Mouse (Mus musculus) liver, embryonic 14.5 days (tissue): ENCODE results near the gene Usp46. TPM values are rescaled to one million over a fixed set of nuclear protein-coding genes. Genes with fewer than 3 reads are reported as not detected.

Experiments
- ATAC-seq: fragments of 200-750 bp; cut with Nextera tagmentation; 2 replicates; pipeline ENCODE4 v1.8.0; 2017; ENCODE audit warnings: moderate number of reproducible peaks, mild to moderate bottlenecking, moderate library complexity; ENCODE audit not compliant: insufficient read depth
- DNase-seq, 3 experiments: peaks; one replicate each; pipeline ENCODE4 v3.0.0-alpha.2; 2012 to 2013; ENCODE audit warnings: low read depth in 3 of 3, low spot score in 3 of 3
- H3K27ac ChIP-seq: fragments of 300-500 bp; sonication (generic); 2 replicates; pipeline ENCODE4 v1.5.1; 2014; ENCODE audit warnings: moderate library complexity, mild to moderate bottlenecking, control low read depth, inconsistent platforms
- H3K27me3 ChIP-seq: fragments of 300-500 bp; sonication (generic); 2 replicates; pipeline ENCODE4 v1.6.1; 2014; ENCODE audit warnings: mild to moderate bottlenecking, low read length, moderate library complexity; ENCODE audit not compliant: control insufficient read depth, insufficient read depth
- H3K36me3 ChIP-seq: fragments of 300-500 bp; sonication (generic); replicated peaks from 2 replicates; pipeline ENCODE4 v1.6.1; 2014; ENCODE audit warnings: low read depth; ENCODE audit not compliant: control insufficient read depth, insufficient read depth
- H3K4me1 ChIP-seq, 2 experiments: fragments of 200-500 bp in 1 of 2; fragments of 300-500 bp in 1 of 2; sonication (generic) in 1 of 2; replicated peaks; 2 replicates each; pipeline ENCODE4 v1.6.1; 2012 to 2014; ENCODE audit warnings: antibody characterized with exemption in 1 of 2, inconsistent platforms in 1 of 2, low read length in 1 of 2; ENCODE audit not compliant: control insufficient read depth in 2 of 2, insufficient read depth in 2 of 2
- H3K4me2 ChIP-seq: fragments of 300-500 bp; sonication (generic); 2 replicates; pipeline ENCODE4 v1.6.1; 2014; ENCODE audit warnings: low read depth, mild to moderate bottlenecking, control low read depth, moderate library complexity
- H3K4me3 ChIP-seq, 2 experiments: fragments of 200-500 bp in 1 of 2; fragments of 300-500 bp in 1 of 2; sonication (generic) in 1 of 2; 2 replicates each; pipeline ENCODE4 v1.5.1; 2012 to 2014; ENCODE audit warnings: low read depth in 2 of 2, low read length in 2 of 2, mild to moderate bottlenecking in 2 of 2, control low read depth in 1 of 2, inconsistent platforms in 1 of 2, moderate library complexity in 1 of 2; ENCODE audit not compliant: insufficient read depth in 1 of 2
- H3K9ac ChIP-seq: fragments of 300-500 bp; sonication (generic); replicated peaks from 2 replicates; pipeline ENCODE4 v1.6.1; 2014; ENCODE audit warnings: mild to moderate bottlenecking, control low read depth, moderate library complexity
- H3K9me3 ChIP-seq: fragments of 300-500 bp; sonication (generic); 2 replicates; pipeline ENCODE4 v1.6.1; 2016; ENCODE audit warnings: low read length, mixed read lengths; ENCODE audit not compliant: control insufficient read depth
- CTCF ChIP-seq: IDR thresholded peaks from 2 replicates; pipeline ENCODE4 v1.5.1; 2016; ENCODE audit warnings: antibody characterized with exemption, low read depth, control low read depth
- EP300 ChIP-seq: IDR thresholded peaks from 2 replicates; pipeline ENCODE4 v1.6.1; 2016; ENCODE audit warnings: antibody characterized with exemption, low read depth
- WGBS: fragments of 180-500 bp; shearing (Covaris S2); extraction: QIAGEN DNeasy Blood & Tissue Kit; methylation state at CpG from one replicate; pipeline ENCODE4 v1.1.7; 2014; ENCODE audit not compliant: insufficient replicate concordance; 5-methylcytosine and 5-hydroxymethylcytosine counted together
- polyA plus RNA-seq, 2 experiments: library from polyadenylated mRNA; depleted of rRNA in 1 of 2; stranded (reverse) in 1 of 2; unstranded in 1 of 2; fragments of >200 nt; fragmentation: Nextera tagmentation in 1 of 2; extraction: Ambion mirVana in 1 of 2; gene quantifications; 2 replicates each; pipeline versions ENCODE4 v1.2.1 to v1.2.3; 2012 to 2014

Usp46 gene
- polyA plus RNA-seq, 2 experiments: 14.6 to 27.9 TPM

DNA sequence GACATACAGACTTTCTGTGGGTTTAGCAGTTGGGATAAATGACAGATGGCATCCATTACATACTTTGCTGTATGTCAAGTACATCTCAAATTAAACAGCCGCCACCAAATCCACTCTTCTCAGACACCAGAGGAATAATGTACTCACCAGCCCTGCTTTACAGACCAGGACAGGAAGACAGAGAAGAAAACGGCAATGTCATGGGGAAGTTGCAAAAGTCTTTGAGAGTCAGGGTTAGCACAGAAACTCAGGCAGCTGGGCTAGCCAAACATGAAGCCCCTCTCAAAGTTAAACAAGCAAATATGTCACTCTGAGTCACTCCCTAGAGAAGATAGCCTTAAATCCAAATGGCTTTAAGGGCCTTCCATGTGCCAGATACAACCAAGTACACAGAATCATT lies 40.0 kb downstream of the Usp46 start:
- Histone ChIP-seq H3K27ac (no peak overlapping the region), H3K27me3 (no peaks in the 10 kb centered on the region), H3K4me2 (no peak overlapping the region), H3K4me3 (no peak overlapping the region), H3K9ac (no peak overlapping the region), H3K4me1 (no peaks in the 10 kb centered on the region), H3K9me3 (no peaks in the 10 kb centered on the region), H3K36me3 (peaks cover 49% of the 10 kb centered on the region)
- no peak for DNase-seq
- ATAC-seq: no peak
- TF ChIP-seq EP300: no peak
- TF ChIP-seq CTCF: no peak
- 66% methylated on average over 2 of the region's 2 CpGs for WGBS

DNA sequence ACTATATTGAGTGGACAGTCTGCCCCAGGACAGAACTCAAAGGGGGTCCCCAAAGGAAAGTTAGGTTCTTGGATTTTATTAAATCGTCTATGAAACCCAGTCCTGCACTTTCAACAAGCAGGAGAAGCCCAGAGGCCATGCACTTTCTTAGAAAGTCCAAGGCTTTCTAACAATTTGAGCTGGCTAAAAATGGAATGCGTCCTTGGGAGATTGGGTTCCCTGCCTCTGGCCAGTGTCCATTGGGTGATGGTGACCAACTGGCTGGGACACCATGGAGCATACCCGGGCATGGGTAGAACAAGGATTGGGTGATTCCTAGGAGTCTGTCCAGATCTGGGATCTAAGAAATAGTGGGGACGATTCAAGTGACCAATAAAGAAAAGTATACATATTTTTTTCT lies 47.7 kb downstream of the Usp46 start:
- Histone ChIP-seq H3K9ac (no peak overlapping the region), H3K4me1 (no peaks in the 10 kb centered on the region), H3K4me2 (no peak overlapping the region), H3K4me3 (no peak overlapping the region), H3K27me3 (no peaks in the 10 kb centered on the region), H3K36me3 (peaks cover 24% of the 10 kb centered on the region), H3K27ac (no peak overlapping the region), H3K9me3 (no peaks in the 10 kb centered on the region; the same call in 1 of the 2 replicates)
- 81% methylated on average over 4 of the region's 4 CpGs for WGBS
- DNase-seq: no peak
- TF ChIP-seq EP300 (no peak), CTCF (no peak)
- no peak for ATAC-seq

DNA sequence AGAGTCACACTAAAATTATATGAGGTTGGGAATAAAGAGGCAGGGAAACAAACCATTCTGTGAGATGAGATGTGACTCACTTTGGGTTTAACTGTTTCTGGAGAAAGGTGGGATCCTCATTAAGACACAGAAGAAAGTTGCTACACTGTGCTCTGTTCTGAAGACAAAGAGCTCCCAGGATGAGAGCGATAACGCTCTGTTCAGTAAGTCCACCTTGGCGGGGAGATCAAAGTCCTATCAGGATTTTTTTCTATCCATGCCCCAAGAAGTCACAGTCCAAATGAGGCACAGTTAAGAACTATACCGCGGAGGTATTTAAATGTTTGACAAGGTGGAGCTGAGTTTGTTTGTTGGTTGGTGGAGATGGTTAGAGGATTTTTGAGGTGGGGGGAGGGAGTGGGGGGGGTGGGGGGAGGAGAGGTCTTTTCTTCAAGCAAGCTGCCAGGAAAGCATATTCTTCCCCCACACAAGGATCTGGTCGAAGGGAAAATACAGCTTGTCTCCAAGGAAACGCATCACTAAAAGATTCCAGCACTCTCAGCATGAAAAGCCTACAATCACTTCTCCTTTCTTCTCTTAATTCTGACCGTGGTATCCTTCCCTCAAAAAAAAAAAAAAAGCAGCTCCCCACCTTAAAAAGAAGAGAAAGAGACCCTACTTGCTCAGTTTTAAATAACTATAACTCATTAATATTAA lies 49.2 kb downstream of the Usp46 start:
- Histone ChIP-seq H3K4me2 (no peak overlapping the region), H3K27ac (no peak overlapping the region), H3K4me1 (no peaks in the 10 kb centered on the region), H3K9me3 (no peaks in the 10 kb centered on the region; the same call in 1 of the 2 replicates), H3K27me3 (no peaks in the 10 kb centered on the region), H3K36me3 (peaks cover 35% of the 10 kb centered on the region), H3K4me3 (no peak overlapping the region), H3K9ac (no peak overlapping the region)
- ATAC-seq (no peak), DNase-seq (no peak)
- TF ChIP-seq EP300: no peak
- TF ChIP-seq CTCF: no peak
- 85% methylated on average over 8 of the region's 8 CpGs for WGBS

DNA sequence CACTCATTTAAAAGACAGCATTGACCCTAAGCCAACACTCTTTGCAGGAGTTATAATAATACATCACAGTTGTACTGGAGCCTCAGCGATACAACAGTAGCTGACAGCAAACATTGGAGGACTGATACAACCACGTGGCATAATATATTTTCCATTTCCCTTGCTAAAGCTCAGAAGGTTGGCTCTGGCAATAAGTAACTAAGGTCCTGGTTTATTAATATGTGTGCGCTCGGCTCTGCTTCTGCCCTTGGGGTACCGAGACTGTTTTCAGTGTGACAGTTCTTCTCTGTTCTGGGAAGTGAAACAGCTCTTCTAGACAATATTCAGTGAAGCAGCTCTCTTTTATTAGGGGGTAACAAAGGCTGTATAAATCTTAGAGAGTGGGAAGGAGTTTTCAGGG lies 50.7 kb downstream of the Usp46 start:
- 90% methylated on average over 5 of the region's 5 CpGs for WGBS

DNA sequence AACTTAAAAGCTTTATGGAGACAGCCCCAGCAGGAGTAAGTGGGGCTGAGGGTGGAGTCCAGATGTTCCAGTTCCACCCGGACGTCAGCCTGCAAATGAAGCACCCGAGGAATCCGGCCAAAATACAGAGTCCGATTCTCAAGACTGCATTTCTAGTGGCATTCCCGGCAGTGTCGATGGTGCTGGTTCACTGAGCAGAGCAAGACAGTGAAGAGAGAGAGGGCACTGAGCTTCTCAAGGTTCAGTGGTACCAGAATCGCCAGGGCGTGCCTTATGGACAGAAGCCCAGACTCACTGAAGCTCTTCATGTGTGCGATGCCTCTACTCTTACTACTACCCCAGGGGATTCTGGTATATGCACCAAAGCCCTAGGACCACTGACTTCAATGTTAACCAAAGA lies 56.6 kb downstream of the Usp46 start:
- H3K4me1 ChIP-seq: no peaks in the 10 kb centered on the region
- H3K9me3 ChIP-seq: no peaks in the 10 kb centered on the region
- DNase-seq: no peak
- H3K27ac ChIP-seq: no peak overlapping the region
- H3K27me3 ChIP-seq: no peaks in the 10 kb centered on the region
- no peak for ATAC-seq
- peaks cover 52% of the 10 kb centered on the region for H3K36me3 ChIP-seq
- TF ChIP-seq EP300 (no peak), CTCF (no peak)
- no peak overlapping the region for H3K9ac ChIP-seq
- H3K4me2 ChIP-seq: no peak overlapping the region
- no peak overlapping the region for H3K4me3 ChIP-seq
- 89% methylated on average over 10 of the region's 10 CpGs for WGBS

More for the DNA sequence above, 50.7 kb downstream of the Usp46 start:
- Histone ChIP-seq H3K4me3 (no peak overlapping the region), H3K27me3 (no peaks in the 10 kb centered on the region), H3K9me3 (no peaks in the 10 kb centered on the region; the same call in 1 of the 2 replicates), H3K4me2 (no peak overlapping the region), H3K36me3 (peaks cover 33% of the 10 kb centered on the region), H3K27ac (no peak overlapping the region), H3K4me1 (no peaks in the 10 kb centered on the region), H3K9ac (no peak overlapping the region)
- DNase-seq: no peak
- no peak for ATAC-seq
- no peak for TF ChIP-seq CTCF
- no peak for TF ChIP-seq EP300
